In the genomic region with DNA sequence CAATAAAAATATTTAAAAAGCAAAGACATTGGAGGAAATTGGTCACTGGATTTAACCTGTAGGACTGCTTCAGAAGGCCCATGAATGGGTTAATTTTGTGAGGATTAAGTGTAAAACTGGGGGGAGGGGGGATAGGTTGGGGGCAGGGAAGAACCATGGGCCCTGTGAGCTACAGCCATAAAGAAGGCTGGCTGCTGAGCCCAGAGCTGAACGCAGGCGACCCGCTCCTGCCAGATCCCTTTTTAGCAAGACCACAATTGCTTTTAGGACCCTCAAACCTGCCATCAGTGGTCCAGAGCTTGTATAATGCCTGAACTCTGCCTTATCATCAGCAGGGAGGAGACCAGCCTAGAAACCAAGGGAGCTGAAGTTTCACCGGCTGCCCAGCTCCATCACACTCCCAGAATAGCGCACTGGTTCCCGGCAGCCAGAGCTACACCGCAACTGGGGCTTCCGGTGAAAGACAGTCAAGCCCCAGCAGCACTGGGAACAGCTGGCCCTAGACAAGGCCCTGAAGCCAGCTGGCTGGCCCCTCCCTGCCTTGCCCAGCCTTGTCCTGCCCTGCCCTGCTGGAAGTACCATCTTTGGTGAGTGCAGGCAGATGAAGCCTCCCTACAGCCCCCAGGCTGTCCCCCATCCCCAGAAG, we compare ENCODE assay signal across 8 mouse cellular contexts. TPM values are rescaled to one million over a fixed set of nuclear protein-coding genes. Genes with fewer than 3 reads are reported as not detected.
DNase-seq lines count a peak whose midpoint lies in the region; ATAC-seq lines count a peak whose summit lies in the region.

No protein-coding gene starts in this region.

- H3K9me3 ChIP-seq in heart, embryonic 14.5 days (ENCODE audit: control insufficient read depth, low read length), result peaks cover 4% of the 10 kb centered on the region; the same call in 1 of the 2 replicates
- H3K9me3 ChIP-seq in liver, embryonic 15.5 days (replicated peaks), result no peaks in the 10 kb centered on the region

- H3K4me3 ChIP-seq in heart, embryonic 14.5 days (ENCODE audit: control insufficient read depth in 1 of 2, insufficient read depth in 1 of 2, low read depth in 1 of 2, low read length in 2 of 2), result no peak overlapping the region
- H3K4me3 ChIP-seq in liver, embryonic 15.5 days (replicated peaks), result no peak overlapping the region

- H3K4me1 ChIP-seq in heart, embryonic 14.5 days (ENCODE audit: control insufficient read depth in 2 of 2, insufficient read depth in 2 of 2, low read length in 2 of 2), result peaks cover 11 to 14% of the 10 kb centered on the region in 2 experiments
- peaks cover 6% of the 10 kb centered on the region for H3K4me1 ChIP-seq in liver, embryonic 15.5 days (replicated peaks)

- H3K4me2 ChIP-seq in heart, embryonic 14.5 days (ENCODE audit: low read length), result peak overlapping the region; percentile 25
- H3K4me2 ChIP-seq in liver, embryonic 15.5 days, result no peak overlapping the region

- DNase-seq in heart, adult 11 months, result peak; percentile 96
- DNase-seq in heart, adult 8-10 months (ENCODE audit: low spot score), result no peak
- DNase-seq in ovary, adult 18-20 months (ENCODE audit: low spot score), result no peak
- no peak for DNase-seq in cerebellum, adult 11-12 months
- DNase-seq in adrenal gland, postnatal 4 days (ENCODE audit: low spot score in 2 of 2), result no peak

- H3K27me3 ChIP-seq in heart, embryonic 14.5 days (ENCODE audit: control insufficient read depth, insufficient read depth, low read length), result peaks cover under 1% of the 10 kb centered on the region; the same call in 1 of the 2 replicates
- peaks cover 5% of the 10 kb centered on the region; the same call in 1 of the 2 replicates for H3K27me3 ChIP-seq in liver, embryonic 15.5 days

- 10% methylated on average over 8 of the region's 8 CpGs for WGBS in heart, embryonic 14.5 days
- 10% methylated on average over 8 of the region's 8 CpGs for WGBS in liver, embryonic 15.5 days (ENCODE audit: insufficient replicate concordance)

- ATAC-seq in common myeloid progenitor, adult 5-6 weeks (replicated peaks; ENCODE audit: low read depth, poor library complexity, severe bottlenecking), result peak; percentile 86
- ATAC-seq in heart, embryonic 14.5 days (ENCODE audit: insufficient number of reproducible peaks, insufficient read depth, low FRiP score, low read depth), result peak; percentile 79
- ATAC-seq in liver, embryonic 15.5 days (ENCODE audit: insufficient read depth), result peak; percentile 32; the same call in 1 of the 2 replicates

- H3K36me3 ChIP-seq in heart, embryonic 14.5 days (ENCODE audit: control insufficient read depth, insufficient read depth, low read length), result no peaks in the 10 kb centered on the region
- no peaks in the 10 kb centered on the region for H3K36me3 ChIP-seq in liver, embryonic 15.5 days (replicated peaks)

- peak overlapping the region; percentile 85 to 86 for H3K27ac ChIP-seq in heart, embryonic 14.5 days (replicated peaks in 1 of 2; ENCODE audit: control insufficient read depth in 1 of 2, insufficient read depth in 1 of 2, low read depth in 2 of 2, low read length in 2 of 2)
- H3K27ac ChIP-seq in liver, embryonic 15.5 days (replicated peaks), result no peak overlapping the region

- H3K9ac ChIP-seq in heart, embryonic 14.5 days (ENCODE audit: low read length), result peak overlapping the region; percentile 52; the same call in 1 of the 2 replicates
- no peak overlapping the region for H3K9ac ChIP-seq in liver, embryonic 15.5 days

RNA-seq across cellular contexts. Expression of a gene that starts 7.0 kb away (rescaled TPM):
- total RNA-seq in heart, adult 8-10 months (2022), result 1 to 10 TPM; 7.3 to 9.6 (median 9.1) TPM
- not detected in 2 replicates for total RNA-seq in common myeloid progenitor, adult 5-6 weeks (2017)
- 15.2 and 18.0 TPM in 2 replicates for polyA plus RNA-seq in heart, embryonic 14.5 days (2014; fragmentation: Nextera tagmentation; extraction: Ambion mirVana)
- 15.9 and 19.0 TPM in 2 replicates for polyA plus RNA-seq in liver, embryonic 15.5 days (2015; fragmentation: Nextera tagmentation; extraction: Ambion mirVana)
- total RNA-seq in adrenal gland, postnatal 4 days (2021), result 10 to 100 TPM; 17.6 to 41.1 TPM

RNA-seq across cellular contexts. Expression of a gene that starts 45.2 kb away (rescaled TPM):
- total RNA-seq in heart, adult 8-10 months (2022), result not detected
- total RNA-seq in common myeloid progenitor, adult 5-6 weeks (2017), result not detected in 2 replicates
- polyA plus RNA-seq in heart, embryonic 14.5 days (2014; fragmentation: Nextera tagmentation; extraction: Ambion mirVana), result not detected in 2 replicates
- polyA plus RNA-seq in liver, embryonic 15.5 days (2015; fragmentation: Nextera tagmentation; extraction: Ambion mirVana), result not detected in 2 replicates
- total RNA-seq in adrenal gland, postnatal 4 days (2021), result under 1 TPM in 1 of 2 experiments, not detected in 1; 0.36 TPM

RNA-seq across cellular contexts. Expression of a gene that starts 45.9 kb away (rescaled TPM):
- total RNA-seq in heart, adult 8-10 months (2022), result 1 to 10 TPM in 1 of 4 experiments, under 1 TPM in 3; 0.38 to 1.6 (median 0.86) TPM
- total RNA-seq in common myeloid progenitor, adult 5-6 weeks (2017), result 11.4 and 24.8 TPM in 2 replicates
- 1.1 and 1.4 TPM in 2 replicates for polyA plus RNA-seq in heart, embryonic 14.5 days (2014; fragmentation: Nextera tagmentation; extraction: Ambion mirVana)
- polyA plus RNA-seq in liver, embryonic 15.5 days (2015; fragmentation: Nextera tagmentation; extraction: Ambion mirVana), result 7.3 and 7.8 TPM in 2 replicates
- 1 to 10 TPM; 1.9 to 3.3 TPM for total RNA-seq in adrenal gland, postnatal 4 days (2021)

RNA-seq across cellular contexts. Expression of a gene that starts 48.2 kb away (rescaled TPM):
- total RNA-seq in heart, adult 8-10 months (2022), result not detected
- not detected in 2 replicates for total RNA-seq in common myeloid progenitor, adult 5-6 weeks (2017)
- polyA plus RNA-seq in heart, embryonic 14.5 days (2014; fragmentation: Nextera tagmentation; extraction: Ambion mirVana), result not detected in 2 replicates
- polyA plus RNA-seq in liver, embryonic 15.5 days (2015; fragmentation: Nextera tagmentation; extraction: Ambion mirVana), result 0.25 TPM in 1 of 2 replicates, not detected in the other
- under 1 TPM; 0.50 to 0.59 TPM for total RNA-seq in adrenal gland, postnatal 4 days (2021)

Comparison
In these comparisons a context has a peak if more than half of its experiments do, and no peak if none do; other contexts are left out.
1. ATAC-seq: peak in every context shown above with its lines; median percentile 86 in common myeloid progenitor, adult 5-6 weeks; 79 in heart, embryonic 14.5 days; 32 in liver, embryonic 15.5 days.